Mouse (Mus musculus): ENCODE results near the gene Pdgfc.

DNA sequence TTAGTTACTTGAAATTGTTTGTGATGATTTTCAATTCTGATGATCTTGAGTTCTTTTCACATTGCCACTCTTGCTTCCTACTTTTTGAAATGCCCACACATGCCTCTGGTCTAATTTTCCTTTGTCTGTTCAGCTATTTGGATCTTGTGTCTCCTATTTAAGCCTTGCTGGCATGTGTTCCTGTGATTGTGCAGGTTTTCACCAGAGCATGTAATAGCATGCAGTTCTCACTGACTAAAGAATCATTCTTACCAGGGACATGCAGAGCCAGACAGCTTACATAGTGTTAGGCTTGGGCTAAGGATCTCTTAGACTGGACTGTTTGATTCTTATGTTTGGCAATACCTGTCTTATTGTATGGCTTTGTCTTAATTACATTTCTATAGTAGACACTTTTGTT is 107.5 kb downstream of the Pdgfc start:
- TF ChIP-seq CTCF (IDR thresholded peaks at IDR 0.05; ENCODE audit: borderline replicate concordance, extremely low read depth, insufficient read depth, insufficient read length) (no peak), POLR2A (IDR thresholded peaks at IDR 0.05; ENCODE audit: borderline replicate concordance, extremely low read depth, insufficient read depth, insufficient read length, poor library complexity, severe bottlenecking) (no peak)

All from brain, embryonic 14.5 days (tissue).